21 mouse cellular contexts compared by ENCODE assay signal in genomic region chr14:21334826-21335225, GRCm38 (mm10).
DNase-seq lines count a peak whose midpoint lies in the region; ATAC-seq lines count a peak whose summit lies in the region.
"Had no signal": no experiment of that assay in that cellular context is flagged by ENCODE, and none has a peak within 500 bp of the region (broad histone marks: within the 10 kb centered on the region; RNA-seq: fewer than 3 reads in every experiment).

No protein-coding gene starts in this region.

- intact Hi-C loops in gastrocnemius, postnatal 14 days (cut with DNase I; ENCODE audit: low total_unique reads), result no loop called here

- peak; percentile 69 for ATAC-seq in CD4-positive, CD25-positive, alpha-beta regulatory T cell, adult 4 months
- ATAC-seq: forebrain, embryonic 15.5 days; hindbrain, postnatal 0 days; intestine, embryonic 15.5 days had no signal

- DNase-seq in 416B (ENCODE audit: low read depth), result peak; percentile 26
- DNase-seq in induced T-regulatory cell, adult 2 months (ENCODE audit: low read depth), result peak; percentile 63
- no peak for DNase-seq in cerebellum, postnatal 14 days
- no peak for DNase-seq in gastrocnemius, postnatal 14 days
- DNase-seq in adrenal gland, postnatal 25 days, result no peak
- DNase-seq: adrenal gland, postnatal 10 days; B cell, adult 2 months; cerebellum, adult 11 months; cerebellum, adult 2 months; cerebellum, adult 9-11 months; cerebellum, postnatal 36 days; embryo, embryonic 11 days; gastrocnemius, postnatal 36 days; heart, adult 2 months; heart, postnatal 14 days; heart, postnatal 4 days; kidney, adult 11 months had no signal

Comparison
In these comparisons a context has a peak if more than half of its experiments do, and no peak if none do; other contexts are left out.
1. DNase-seq: peak in 416B (single experiment) and induced T-regulatory cell, adult 2 months (single experiment); none in cerebellum, postnatal 14 days (0 of 2), gastrocnemius, postnatal 14 days (single experiment) and adrenal gland, postnatal 25 days (single experiment).